Mouse (Mus musculus) liver, adult (tissue): ENCODE results near the gene Spred1.
A peak's percentile ranks its signal among the peaks of the same experiment; 100 is the strongest.

Source experiments
- GATA4 ChIP-seq: IDR thresholded peaks from 2 replicates; pipeline ENCODE4 v1.6.1; 2014; ENCODE audit warnings: mild to moderate bottlenecking, low read length; ENCODE audit not compliant: insufficient replicate concordance

The Spred1 gene

GRCm38 (mm10) chr2:117109296-117109695 is 11.9 kb upstream of the Spred1 start:
- no peak for TF ChIP-seq GATA4

DNA sequence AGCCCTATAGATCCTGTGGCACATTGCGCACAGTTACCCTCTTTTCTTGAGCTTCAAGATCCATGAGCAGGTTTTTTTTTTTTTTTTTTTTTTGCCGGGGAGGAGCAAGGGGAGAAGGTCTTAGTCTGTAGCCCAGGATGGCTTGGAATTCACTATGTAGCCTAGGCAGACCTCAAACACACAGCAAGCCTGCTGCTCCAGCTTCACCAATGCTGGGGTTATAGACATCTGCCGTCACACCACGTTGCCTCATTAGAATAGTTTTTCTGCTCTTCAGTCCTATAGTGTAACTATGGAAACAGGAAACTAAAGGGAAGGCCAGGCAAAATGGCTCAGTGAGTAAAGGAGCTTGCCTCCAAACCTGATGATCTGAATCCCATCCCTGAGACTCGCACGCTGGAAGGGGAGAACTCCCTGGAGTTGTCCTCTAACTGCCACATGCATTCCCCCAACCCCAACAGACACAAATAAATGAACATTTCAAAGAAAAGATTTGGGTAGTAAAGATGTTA is 10.8 kb upstream of the Spred1 start:
- TF ChIP-seq GATA4: no peak

GRCm38 (mm10) chr2:117113262-117113661 is 7.9 kb upstream of the Spred1 start:
- TF ChIP-seq GATA4: no peak

- peak; percentile 80 for TF ChIP-seq GATA4
These were observed 7.4 kb upstream of the Spred1 start for GRCm38 (mm10) chr2:117113762-117114161.

- no peak for TF ChIP-seq GATA4
These were observed 2.7 kb upstream of the Spred1 start for GRCm38 (mm10) chr2:117118516-117118915.

DNA sequence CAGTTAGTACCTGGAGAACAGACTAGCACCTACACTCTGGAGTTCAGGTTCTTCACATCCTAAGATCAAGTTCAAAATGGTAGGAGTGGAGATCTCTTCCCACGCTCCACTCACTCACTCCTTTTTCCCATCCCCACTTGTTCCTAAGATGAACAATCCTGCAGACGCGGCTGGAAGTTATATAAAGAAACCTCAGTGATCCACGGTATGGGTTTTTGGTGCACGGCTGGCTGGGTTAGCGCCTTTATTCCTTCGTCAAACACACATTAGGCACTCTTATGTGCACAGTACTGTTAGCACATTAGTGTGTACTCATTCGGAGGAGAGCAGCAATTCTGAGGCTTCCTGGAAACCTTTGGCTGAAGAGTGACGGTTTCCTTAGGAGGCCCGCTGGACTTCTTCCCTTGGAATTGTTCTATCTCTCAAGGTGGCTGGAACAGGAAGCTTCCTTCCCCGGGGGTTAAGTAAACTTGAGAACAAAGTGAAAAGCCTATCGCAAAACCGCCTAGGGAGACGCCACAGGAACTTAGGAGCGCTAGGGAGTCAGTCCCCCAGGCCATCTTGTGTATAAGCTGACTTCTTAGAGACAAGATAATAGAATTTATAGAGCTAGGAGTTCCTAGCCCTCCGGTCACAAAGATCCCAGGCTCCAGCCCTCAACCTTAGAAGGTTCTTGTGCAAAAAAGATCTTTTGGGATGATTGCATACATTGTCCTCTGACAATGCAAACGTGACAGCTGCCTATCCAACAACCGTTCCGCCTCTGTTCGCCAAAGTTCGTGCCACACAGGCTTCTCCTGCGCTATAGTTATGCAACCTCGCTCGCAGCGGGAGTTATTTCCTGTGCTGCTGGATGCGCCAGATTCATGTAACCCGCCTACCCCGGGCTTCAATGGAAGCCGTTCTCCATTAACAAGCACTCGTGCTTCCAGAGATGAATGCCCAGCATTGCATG is 1.6 kb upstream of the Spred1 start:
- TF ChIP-seq GATA4: no peak

GRCm38 (mm10) chr2:117120246-117121211 is 645 bp upstream of the Spred1 start:
- no peak for TF ChIP-seq GATA4

DNA sequence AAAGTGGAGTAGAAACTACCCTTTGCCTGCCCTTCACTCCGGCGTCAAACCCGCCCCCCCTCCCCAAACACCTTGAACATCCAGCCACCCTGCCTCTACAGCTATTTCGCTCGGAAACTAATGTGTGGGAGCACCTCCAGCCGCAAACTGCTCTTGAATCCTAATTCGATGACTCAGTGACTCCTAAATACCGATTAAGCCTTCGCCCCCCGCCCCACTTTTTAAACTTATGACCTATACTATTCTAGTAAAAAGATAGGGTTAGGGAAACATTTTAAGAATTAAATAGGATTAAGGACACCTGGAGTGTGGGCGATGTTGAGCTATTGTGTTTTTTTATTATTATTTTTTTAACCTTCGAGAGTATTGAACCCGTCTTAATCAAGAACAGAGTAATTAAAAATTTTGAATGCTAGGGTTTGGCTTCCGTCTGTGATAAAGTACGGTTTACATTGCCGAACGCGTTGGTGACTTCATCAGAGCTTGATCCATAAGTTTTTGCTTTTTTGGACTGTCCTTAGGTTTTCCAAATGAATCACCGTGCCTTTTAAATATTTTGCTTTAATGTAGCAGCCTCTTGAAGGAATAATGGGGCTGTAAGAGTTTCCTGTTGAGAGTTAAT is 921 bp downstream of the Spred1 start:
- no peak for TF ChIP-seq GATA4

DNA sequence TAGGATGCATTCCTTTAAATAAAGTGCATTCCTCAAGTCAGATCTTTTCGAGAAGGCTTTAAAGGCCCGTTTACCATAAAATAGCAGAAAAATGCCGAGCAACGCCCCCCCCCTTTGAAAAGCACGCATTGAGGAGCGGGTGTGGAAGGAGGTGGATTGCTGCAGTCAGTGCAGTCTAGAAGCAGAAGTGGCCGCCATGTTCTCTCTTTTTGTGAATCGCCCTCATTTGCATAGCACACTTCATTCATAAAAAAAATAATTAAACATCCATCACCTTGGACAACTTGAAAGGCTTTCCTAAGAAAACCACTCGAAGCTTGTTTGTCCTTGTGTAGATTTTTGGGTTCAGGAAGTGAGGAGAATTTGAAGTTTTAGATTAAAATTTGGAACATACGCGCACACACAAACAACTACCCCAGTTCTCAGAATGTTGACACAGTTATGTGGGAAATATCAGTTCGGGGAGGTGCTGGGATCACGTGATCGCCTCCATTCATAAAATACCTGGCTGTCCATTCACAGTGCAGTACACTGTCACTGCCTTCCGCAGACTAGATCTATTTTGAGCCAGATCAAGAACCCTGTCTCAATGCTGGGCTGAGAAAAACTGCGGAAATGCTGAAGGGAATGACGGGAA is 1.6 kb downstream of the Spred1 start:
- no peak for TF ChIP-seq GATA4

DNA sequence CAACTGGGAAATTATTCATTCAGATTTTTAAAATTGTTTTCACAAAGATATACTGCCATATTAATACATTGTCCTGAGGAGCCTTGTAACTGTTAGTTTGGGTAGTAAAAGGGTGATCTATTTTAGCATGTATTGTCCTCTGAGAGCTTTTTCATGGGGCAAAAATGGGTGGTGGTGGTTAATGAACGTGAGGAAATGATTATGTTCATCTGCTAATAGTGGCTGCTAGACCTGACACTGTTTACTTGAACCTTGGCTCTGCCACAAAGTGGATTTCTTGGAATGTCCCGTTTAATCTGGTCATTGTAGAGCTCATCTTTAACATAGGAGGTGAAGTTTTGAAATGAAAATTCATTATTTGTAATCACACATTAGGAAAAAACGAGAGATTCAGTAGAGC is 2.5 kb downstream of the Spred1 start:
- TF ChIP-seq GATA4: no peak

DNA sequence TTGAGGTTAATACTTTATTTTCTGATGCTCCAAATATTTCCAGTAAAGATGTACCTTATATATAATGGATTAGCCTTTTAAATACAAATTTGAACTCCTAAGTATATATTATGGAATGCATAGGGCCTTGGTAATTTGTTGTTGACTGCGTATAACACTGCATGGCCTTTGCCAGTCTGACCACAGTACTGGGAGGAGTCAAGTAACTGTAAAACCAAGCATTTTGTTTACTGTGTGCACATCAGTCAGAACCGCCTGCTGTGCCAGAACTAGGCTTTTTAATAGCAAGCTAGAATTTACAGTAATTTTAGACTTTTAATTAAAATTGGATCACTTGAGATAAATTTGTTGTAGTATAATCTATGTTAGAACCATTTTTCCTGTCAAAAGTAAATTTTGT is 3.7 kb downstream of the Spred1 start:
- TF ChIP-seq GATA4: no peak

DNA sequence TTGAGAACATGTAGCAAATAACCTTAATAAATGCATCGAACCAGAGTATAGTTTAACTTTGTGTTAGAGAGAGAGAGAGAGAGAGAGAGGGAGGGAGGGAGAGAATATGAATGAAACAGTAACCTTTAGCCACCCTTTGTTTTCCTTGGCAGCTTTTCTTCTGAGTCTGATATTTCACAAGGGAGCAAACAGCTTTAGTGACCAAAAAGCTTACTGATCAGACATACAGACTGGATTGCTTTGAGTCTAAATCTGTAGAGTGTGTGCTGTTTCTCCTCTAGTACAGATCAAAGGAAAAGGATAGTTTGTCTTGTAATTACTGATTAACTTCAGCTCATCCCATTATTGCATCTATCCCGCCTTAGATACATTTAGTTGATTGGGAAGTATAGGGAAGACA is 8.0 kb downstream of the Spred1 start:
- 0 out of 2 replicates have a peak, but pooled peaks have one; percentile 15 for TF ChIP-seq GATA4

DNA sequence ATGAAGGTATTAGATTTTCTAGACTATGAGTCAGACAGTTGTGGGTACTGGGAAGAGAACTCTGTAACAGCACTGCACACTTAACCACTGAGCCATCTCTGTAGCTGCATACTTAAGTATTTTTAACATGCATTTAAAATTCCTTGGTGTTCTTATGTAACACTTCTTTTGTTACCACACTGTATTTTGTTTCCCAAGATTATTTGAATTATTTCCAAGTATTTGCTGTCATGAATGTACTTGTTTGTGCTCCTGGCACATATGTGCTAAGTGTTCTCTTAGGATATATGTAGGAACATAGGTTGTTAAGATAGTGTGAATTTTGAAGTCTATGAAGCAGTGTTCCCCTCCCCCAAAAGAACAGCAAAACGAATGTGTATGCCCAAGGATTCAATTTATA is 10.7 kb downstream of the Spred1 start:
- no peak for TF ChIP-seq GATA4

DNA sequence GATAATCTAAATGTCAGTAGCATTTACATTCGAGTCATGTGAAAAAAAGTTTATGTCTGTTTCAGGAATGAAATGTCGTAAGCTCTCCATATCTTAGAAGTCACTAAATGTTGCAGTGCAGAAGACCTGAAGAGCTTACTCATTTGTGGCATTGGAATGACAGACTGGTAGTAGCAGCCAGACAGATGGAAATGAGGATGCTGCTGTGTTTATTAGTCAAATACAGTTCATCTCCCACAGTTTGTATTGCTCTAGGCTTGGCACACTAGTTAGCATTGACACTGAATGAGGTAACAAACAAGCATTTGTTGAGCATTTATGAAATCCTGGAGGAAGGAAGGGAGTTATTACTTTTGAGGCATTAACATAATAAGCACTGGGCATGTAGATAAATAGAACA is 12.4 kb downstream of the Spred1 start:
- no peak for TF ChIP-seq GATA4
